Mouse (Mus musculus) splenic B cell, adult 2 months (primary cell): Measurements from ENCODE around the gene Wif1.

Source experiments
- DNase-seq: peaks from one replicate; pipeline ENCODE4 v3.0.0-alpha.2; 2011; ENCODE audit warnings: low read depth, low spot score
- H3K27me3 ChIP-seq: 2 replicates; pipeline ENCODE4 v1.6.1; 2012; ENCODE audit warnings: mild to moderate bottlenecking, low read length, moderate library complexity, mixed read lengths; ENCODE audit not compliant: control insufficient read depth, poor library complexity, insufficient read depth, severe bottlenecking
- H3K36me3 ChIP-seq: 2 replicates; pipeline ENCODE4 v1.6.1; 2012; ENCODE audit warnings: mild to moderate bottlenecking, low read length, moderate library complexity, mixed read lengths; ENCODE audit not compliant: control insufficient read depth, poor library complexity, insufficient read depth, severe bottlenecking

The Wif1 gene

GRCm38 (mm10) chr10:121056823-121057222 is 23.1 kb downstream of the Wif1 start:
- no peak for DNase-seq
- Histone ChIP-seq H3K27me3 (no peaks in the 10 kb centered on the region), H3K36me3 (no peaks in the 10 kb centered on the region)

- H3K36me3 ChIP-seq: no peaks in the 10 kb centered on the region
- DNase-seq: no peak
- H3K27me3 ChIP-seq: no peaks in the 10 kb centered on the region
These were observed 25.6 kb downstream of the Wif1 start for GRCm38 (mm10) chr10:121059043-121060003.

GRCm38 (mm10) chr10:121061336-121061835 is 27.6 kb downstream of the Wif1 start:
- Histone ChIP-seq H3K36me3 (no peaks in the 10 kb centered on the region), H3K27me3 (no peaks in the 10 kb centered on the region)
- DNase-seq: no peak

- Histone ChIP-seq H3K27me3 (no peaks in the 10 kb centered on the region), H3K36me3 (no peaks in the 10 kb centered on the region)
- no peak for DNase-seq
These were observed 28.9 kb downstream of the Wif1 start for GRCm38 (mm10) chr10:121062704-121063103.

- Histone ChIP-seq H3K36me3 (no peaks in the 10 kb centered on the region), H3K27me3 (no peaks in the 10 kb centered on the region)
- DNase-seq: no peak
These were observed 33.7 kb downstream of the Wif1 start for GRCm38 (mm10) chr10:121067416-121067951.

GRCm38 (mm10) chr10:121068003-121068402 is 34.2 kb downstream of the Wif1 start:
- Histone ChIP-seq H3K27me3 (no peaks in the 10 kb centered on the region), H3K36me3 (no peaks in the 10 kb centered on the region)
- DNase-seq: no peak

- no peak for DNase-seq
- no peaks in the 10 kb centered on the region for H3K27me3 ChIP-seq
- H3K36me3 ChIP-seq: no peaks in the 10 kb centered on the region
These were observed 37.0 kb downstream of the Wif1 start for GRCm38 (mm10) chr10:121070742-121071141.

GRCm38 (mm10) chr10:121080500-121080899 is 46.7 kb downstream of the Wif1 start:
- no peaks in the 10 kb centered on the region for H3K36me3 ChIP-seq
- no peaks in the 10 kb centered on the region for H3K27me3 ChIP-seq
- DNase-seq: no peak

- H3K27me3 ChIP-seq: no peaks in the 10 kb centered on the region
- no peak for DNase-seq
- no peaks in the 10 kb centered on the region for H3K36me3 ChIP-seq
These were observed 49.1 kb downstream of the Wif1 start for GRCm38 (mm10) chr10:121082881-121083280.

GRCm38 (mm10) chr10:121083512-121083911 is 49.8 kb downstream of the Wif1 start:
- no peaks in the 10 kb centered on the region for H3K36me3 ChIP-seq
- no peak for DNase-seq

GRCm38 (mm10) chr10:121088679-121089078 is 54.9 kb downstream of the Wif1 start:
- Histone ChIP-seq H3K27me3 (no peaks in the 10 kb centered on the region), H3K36me3 (no peaks in the 10 kb centered on the region)
- no peak for DNase-seq

More at GRCm38 (mm10) chr10:121083512-121083911, 49.8 kb downstream of the Wif1 start:
- H3K27me3 ChIP-seq: no peaks in the 10 kb centered on the region

- H3K27me3 ChIP-seq: no peaks in the 10 kb centered on the region
- peak; percentile 2 for DNase-seq
- no peaks in the 10 kb centered on the region for H3K36me3 ChIP-seq
These were observed 55.6 kb downstream of the Wif1 start for GRCm38 (mm10) chr10:121089312-121089711.

- no peak for DNase-seq
- Histone ChIP-seq H3K36me3 (no peaks in the 10 kb centered on the region), H3K27me3 (no peaks in the 10 kb centered on the region)
These were observed 56.2 kb downstream of the Wif1 start for GRCm38 (mm10) chr10:121090006-121090405.

- no peaks in the 10 kb centered on the region for H3K27me3 ChIP-seq
- DNase-seq: no peak
- H3K36me3 ChIP-seq: no peaks in the 10 kb centered on the region
These were observed 62.2 kb downstream of the Wif1 start for GRCm38 (mm10) chr10:121095948-121096347.

GRCm38 (mm10) chr10:121098263-121098662 is 64.5 kb downstream of the Wif1 start:
- no peak for DNase-seq
- H3K36me3 ChIP-seq: no peaks in the 10 kb centered on the region
- H3K27me3 ChIP-seq: no peaks in the 10 kb centered on the region
